In the genomic region with DNA sequence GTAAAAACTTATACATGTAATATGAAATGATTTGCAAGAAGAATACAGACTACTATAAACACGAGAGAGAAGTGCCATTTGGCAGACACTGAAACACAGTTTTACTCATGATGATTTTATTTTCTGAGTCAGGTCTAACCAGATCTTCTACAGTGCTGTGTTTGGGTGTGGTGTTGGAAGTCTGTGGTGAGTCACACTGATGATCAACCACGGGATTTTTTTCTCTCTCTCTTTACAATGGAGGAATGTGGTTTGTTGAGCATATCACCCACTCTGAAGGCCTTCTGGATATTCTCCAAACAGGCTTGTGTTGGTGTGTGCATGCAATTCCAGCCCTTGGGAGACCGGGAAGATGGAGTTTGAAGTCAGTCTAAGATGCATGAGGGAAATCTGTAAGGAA, we compare ENCODE assay signal across 23 mouse cellular contexts. TPM values are rescaled to one million over a fixed set of nuclear protein-coding genes. Genes with fewer than 3 reads are reported as not detected.
A peak's percentile ranks its signal among the peaks of the same experiment; 100 is the strongest.
DNase-seq lines count a peak whose midpoint lies in the region; ATAC-seq and TF ChIP-seq lines count a peak whose summit lies in the region.
"Had no signal": no experiment of that assay in that cellular context is flagged by ENCODE, and none has a peak within 500 bp of the region (broad histone marks: within the 10 kb centered on the region; RNA-seq: fewer than 3 reads in every experiment).

No protein-coding gene starts in this region.

- no peaks in the 10 kb centered on the region for H3K36me3 ChIP-seq in limb, embryonic 14.5 days (ENCODE audit: control insufficient read depth, insufficient read depth, low read length)
- no peaks in the 10 kb centered on the region for H3K36me3 ChIP-seq in limb, embryonic 10.5 days
- no peaks in the 10 kb centered on the region for H3K36me3 ChIP-seq in MEL (ENCODE audit: control insufficient read depth in 1 of 2, insufficient read depth in 2 of 2, low read length in 2 of 2)
- H3K36me3 ChIP-seq: forebrain, embryonic 12.5 days; hindbrain, embryonic 15.5 days; limb, embryonic 15.5 days; lung, embryonic 15.5 days; neural tube, embryonic 12.5 days had no signal

- no peak overlapping the region for H3K27ac ChIP-seq in limb, embryonic 14.5 days (replicated peaks; ENCODE audit: low read depth, low read length)
- no peak overlapping the region for H3K27ac ChIP-seq in limb, embryonic 10.5 days
- H3K27ac ChIP-seq in MEL (ENCODE audit: control insufficient read depth, low read depth, low read length): no peak overlapping the region
- H3K27ac ChIP-seq: forebrain, embryonic 12.5 days; hindbrain, embryonic 15.5 days; limb, embryonic 15.5 days; liver, embryonic 14.5 days; lung, embryonic 15.5 days; neural tube, embryonic 12.5 days had no signal

- TF ChIP-seq EP300 in MEL (IDR thresholded peaks at IDR 0.05; ENCODE audit: low read depth in 1 of 2, low read length in 2 of 2): no peak

- no peak overlapping the region for H3K4me2 ChIP-seq in limb, embryonic 14.5 days (replicated peaks; ENCODE audit: low read depth, low read length, severe bottlenecking)
- H3K4me2 ChIP-seq: forebrain, embryonic 12.5 days; heart, embryonic 11.5 days; hindbrain, embryonic 15.5 days; limb, embryonic 15.5 days; lung, embryonic 15.5 days; neural tube, embryonic 12.5 days had no signal

- no peak for TF ChIP-seq POLR2A in limb, embryonic 14.5 days (IDR thresholded peaks at IDR 0.05; ENCODE audit: borderline replicate concordance, extremely low read depth, insufficient read depth, insufficient read length)
- TF ChIP-seq POLR2A in MEL (IDR thresholded peaks at IDR 0.05; ENCODE audit: control insufficient read depth in 1 of 2, insufficient read depth in 1 of 2, low read depth in 1 of 2, low read length in 2 of 2, poor library complexity in 1 of 2): no peak

- TF ChIP-seq CTCF in MEL (IDR thresholded peaks at IDR 0.05 in 2 of 3, conservative IDR thresholded peaks at IDR 0.05 in 1 of 3; ENCODE audit: control insufficient read depth in 1 of 3, insufficient read depth in 1 of 3, low read depth in 2 of 3, low read length in 3 of 3, poor library complexity in 1 of 3, severe bottlenecking in 1 of 3): no peak

- H3K4me1 ChIP-seq in limb, embryonic 14.5 days (ENCODE audit: control insufficient read depth, insufficient read depth, low read length): no peaks in the 10 kb centered on the region
- H3K4me1 ChIP-seq in limb, embryonic 10.5 days: no peaks in the 10 kb centered on the region
- H3K4me1 ChIP-seq in MEL (ENCODE audit: control insufficient read depth in 1 of 2, insufficient read depth in 2 of 2, low read length in 2 of 2): no peaks in the 10 kb centered on the region
- H3K4me1 ChIP-seq: forebrain, embryonic 12.5 days; hindbrain, embryonic 15.5 days; limb, embryonic 15.5 days; lung, embryonic 15.5 days; neural tube, embryonic 12.5 days had no signal

- no peaks in the 10 kb centered on the region for H3K79me2 ChIP-seq in MEL (ENCODE audit: control insufficient read depth, insufficient read depth, low read length, poor library complexity)

- ATAC-seq in limb, embryonic 14.5 days (ENCODE audit: low FRiP score, low read depth): no peak

- H3K9ac ChIP-seq in limb, embryonic 14.5 days (ENCODE audit: low read depth, low read length, severe bottlenecking): no peak overlapping the region
- H3K9ac ChIP-seq in MEL (ENCODE audit: control insufficient read depth, low read depth, low read length, poor library complexity, severe bottlenecking): no peak overlapping the region
- H3K9ac ChIP-seq: forebrain, embryonic 12.5 days; hindbrain, embryonic 15.5 days; limb, embryonic 15.5 days; liver, embryonic 14.5 days; lung, embryonic 15.5 days; neural tube, embryonic 12.5 days had no signal

- no peak for TF ChIP-seq RAD21 in MEL (IDR thresholded peaks at IDR 0.05; ENCODE audit: low read depth, low read length)

- H3K27me3 ChIP-seq in limb, embryonic 14.5 days (ENCODE audit: control insufficient read depth, insufficient read depth, low read length): no peaks in the 10 kb centered on the region
- no peaks in the 10 kb centered on the region for H3K27me3 ChIP-seq in limb, embryonic 10.5 days (ENCODE audit: low read depth, poor library complexity, severe bottlenecking)
- H3K27me3 ChIP-seq in MEL (ENCODE audit: control insufficient read depth in 1 of 2, insufficient read depth in 2 of 2, low read length in 2 of 2): no peaks in the 10 kb centered on the region; a peak in 1 of 4 replicates
- H3K27me3 ChIP-seq: forebrain, embryonic 12.5 days; hindbrain, embryonic 15.5 days; limb, embryonic 15.5 days; lung, embryonic 15.5 days; neural tube, embryonic 12.5 days had no signal

- no peaks in the 10 kb centered on the region for H3K9me3 ChIP-seq in limb, embryonic 14.5 days (ENCODE audit: control insufficient read depth, low read length)
- H3K9me3 ChIP-seq in limb, embryonic 10.5 days (replicated peaks): no peaks in the 10 kb centered on the region
- no peaks in the 10 kb centered on the region for H3K9me3 ChIP-seq in MEL (replicated peaks; ENCODE audit: insufficient read depth, low read length)
- H3K9me3 ChIP-seq: forebrain, embryonic 12.5 days; hindbrain, embryonic 15.5 days; limb, embryonic 15.5 days; lung, embryonic 15.5 days; neural tube, embryonic 12.5 days had no signal

- no peak overlapping the region for H3K4me3 ChIP-seq in limb, embryonic 14.5 days (replicated peaks; ENCODE audit: low read length)
- H3K4me3 ChIP-seq in limb, embryonic 10.5 days: no peak overlapping the region
- no peak overlapping the region for H3K4me3 ChIP-seq in MEL (ENCODE audit: control insufficient read depth in 1 of 2, insufficient read depth in 1 of 2, low read depth in 2 of 2, low read length in 2 of 2)
- H3K4me3 ChIP-seq: forebrain, embryonic 12.5 days; hindbrain, embryonic 15.5 days; limb, embryonic 15.5 days; lung, embryonic 15.5 days; neural tube, embryonic 12.5 days had no signal

- peak; percentile 10 for DNase-seq in limb, embryonic 14.5 days (ENCODE audit: low spot score)
- DNase-seq in limb, embryonic 10.5 days (ENCODE audit: low spot score): no peak
- peak; percentile 17 for DNase-seq in MEL (ENCODE audit: low read depth, low spot score)
- peak; percentile 57 for DNase-seq in fibroblast of lung, adult 2 months (ENCODE audit: low read depth)
- peak; percentile 12 for DNase-seq in telencephalon, adult 2 months (ENCODE audit: low read depth, low spot score)
- no peak for DNase-seq in layer of hippocampus, postnatal 25 days (ENCODE audit: extremely low spot score in 1 of 2, low spot score in 1 of 2)
- no peak for DNase-seq in ovary, postnatal 10 days (ENCODE audit: low spot score)
- DNase-seq: adrenal gland, postnatal 36 days; cerebellum, adult 11 months; cerebellum, adult 9-11 months; heart, adult 11 months; kidney, postnatal 36 days; lung, postnatal 4 days; midbrain, embryonic 14.5 days; thymus, adult 18-20 months; thymus, postnatal 36 days had no signal

- 66% methylated on average over 3 of the region's 3 CpGs for WGBS in limb, embryonic 14.5 days
- WGBS in limb, embryonic 10.5 days: 78% methylated on average over 3 of the region's 3 CpGs

TF ChIP-seq in MEL, 35 proteins besides CTCF, POLR2A, EP300 and RAD21:
- TF ChIP-seq USF2 (IDR thresholded peaks at IDR 0.05; ENCODE audit: borderline replicate concordance in 1 of 2, insufficient read depth in 1 of 2, low read depth in 1 of 2, low read length in 2 of 2): no peak
- TF ChIP-seq MEF2A (IDR thresholded peaks at IDR 0.05; ENCODE audit: extremely low read depth, insufficient replicate concordance, low read depth, low read length, poor library complexity, severe bottlenecking): no peak
- TF ChIP-seq TAL1 (IDR thresholded peaks at IDR 0.05; ENCODE audit: low read length): no peak
- TF ChIP-seq SIN3A (IDR thresholded peaks at IDR 0.05; ENCODE audit: low read length): no peak
- TF ChIP-seq MAZ (IDR thresholded peaks at IDR 0.05; ENCODE audit: low read depth, low read length): no peak
- no peak for TF ChIP-seq USF1 (IDR thresholded peaks at IDR 0.05; ENCODE audit: low read depth, low read length)
- no peak for TF ChIP-seq MYC (IDR thresholded peaks at IDR 0.05; ENCODE audit: low read depth, low read length)
- TF ChIP-seq HCFC1 (IDR thresholded peaks at IDR 0.05; ENCODE audit: low read depth, low read length): no peak
- no peak for TF ChIP-seq CHD1 (IDR thresholded peaks at IDR 0.05; ENCODE audit: low read depth, low read length)
- no peak for TF ChIP-seq MAFK (IDR thresholded peaks at IDR 0.05; ENCODE audit: borderline replicate concordance, low read depth, low read length)
- TF ChIP-seq NRF1 (IDR thresholded peaks at IDR 0.05; ENCODE audit: insufficient read depth, low read depth, low read length, poor library complexity, severe bottlenecking): no peak
- TF ChIP-seq MYB (IDR thresholded peaks at IDR 0.05; ENCODE audit: low read depth, low read length): no peak
- TF ChIP-seq GATA1 (IDR thresholded peaks at IDR 0.05; ENCODE audit: low read depth, low read length): no peak

RNA-seq across cellular contexts. Expression of a gene that starts 13.5 kb away (rescaled TPM):
- 16.4 and 26.9 TPM in 2 replicates for polyA plus RNA-seq in limb, embryonic 14.5 days (2012; rRNA removed)
- polyA plus RNA-seq in limb, embryonic 14.5 days (2014; fragmentation: Nextera tagmentation; extraction: Ambion mirVana): 46.9 and 47.3 TPM in 2 replicates
- polyA plus RNA-seq in limb, embryonic 10.5 days (2016; fragmentation: Nextera tagmentation; extraction: Ambion mirVana): 16.2 and 21.4 TPM in 2 replicates
- 8.7 and 9.0 TPM in 2 replicates for total RNA-seq in MEL (2012; rRNA removed)
- 10 to 100 TPM in 1 of 2 experiments, not detected in 1; 15.8 TPM for polyA plus RNA-seq in MEL (2012; ENCODE audit: insufficient read depth in 1 of 2, insufficient read length in 2 of 2, low read depth in 1 of 2, low replicate concordance in 2 of 2, missing spikeins in 1 of 2)
- total RNA-seq in layer of hippocampus, postnatal 25 days (2021): 1 to 10 TPM; 4.6 to 5.8 TPM

Comparison
In these comparisons a context has a peak if more than half of its experiments do, and no peak if none do; other contexts are left out.
1. DNase-seq: peak in limb, embryonic 14.5 days (single experiment), MEL (single experiment), fibroblast of lung, adult 2 months (single experiment) and telencephalon, adult 2 months (single experiment); none in limb, embryonic 10.5 days (single experiment), layer of hippocampus, postnatal 25 days (0 of 2) and ovary, postnatal 10 days (single experiment).